Mouse (Mus musculus): Measurements from ENCODE around the gene Vmn1r178.

- TF ChIP-seq MAX (IDR thresholded peaks at IDR 0.05; ENCODE audit: low read depth) (no peak), POLR2A (IDR thresholded peaks at IDR 0.05; ENCODE audit: insufficient read length, low read depth) (no peak), TCF12 (IDR thresholded peaks at IDR 0.05; ENCODE audit: insufficient read depth, poor library complexity, severe bottlenecking) (no peak), POLR2AphosphoS2 (IDR thresholded peaks at IDR 0.05; ENCODE audit: insufficient read length, low read depth) (no peak)
Measured at GRCm38 (mm10) chr7:23926678-23927077, 34.9 kb downstream of the Vmn1r178 start, which contains the start of gene Vmn1r179.

All from myocyte (in vitro differentiated cells).